Mouse (Mus musculus): ENCODE measurements around the gene Arhgap21. TPM values are rescaled to one million over a fixed set of nuclear protein-coding genes. Genes with fewer than 3 reads are reported as not detected.
A peak's percentile ranks its signal among the peaks of the same experiment; 100 is the strongest.

Gene Arhgap21
- polyA plus RNA-seq, 1 experiment from 2014 or later = 28.3 TPM

DNA sequence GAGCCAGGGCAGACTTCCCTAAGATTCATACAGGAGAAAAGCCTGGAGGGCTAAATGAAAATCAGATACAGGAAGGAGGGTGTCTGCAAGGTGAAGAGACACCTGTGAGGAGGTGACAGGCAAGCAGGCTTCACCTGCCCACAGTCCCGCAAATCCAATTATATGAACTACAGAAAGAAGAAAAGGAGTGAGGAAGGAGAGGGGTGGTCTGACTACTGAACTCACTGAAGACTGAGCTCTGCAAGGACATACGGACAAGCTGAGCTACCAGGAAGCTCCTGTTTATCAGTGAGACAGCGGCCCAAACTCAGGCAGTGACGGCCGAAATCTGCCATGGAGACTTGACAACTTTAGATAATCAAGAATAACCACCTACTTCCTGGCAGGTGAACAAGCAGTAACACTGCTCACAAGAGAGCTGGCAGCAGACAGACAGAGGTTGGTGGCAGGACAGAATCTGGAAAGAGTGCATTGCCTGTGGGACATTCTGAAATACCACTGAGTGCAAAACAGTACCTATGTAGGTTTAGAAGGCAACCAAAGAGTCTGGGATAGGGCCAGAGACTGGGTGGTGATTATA is 5.4 kb downstream of the Arhgap21 start:
- Histone ChIP-seq H3K27me3 (ENCODE audit: low read depth, poor library complexity, severe bottlenecking) (no peaks in the 10 kb centered on the region), H3K9me3 (replicated peaks) (no peaks in the 10 kb centered on the region), H3K4me3 (peak overlapping the region; percentile 20; the same call in 1 of the 2 replicates), H3K4me1 (peaks cover 74% of the 10 kb centered on the region), H3K36me3 (0 out of 2 replicates have a peak, but pooled peaks cover 4% of the 10 kb centered on the region), H3K27ac (replicated peaks) (no peak overlapping the region)
- no peak for DNase-seq (ENCODE audit: low spot score)
- 85% methylated on average over 5 of the region's 5 CpGs for WGBS

DNA sequence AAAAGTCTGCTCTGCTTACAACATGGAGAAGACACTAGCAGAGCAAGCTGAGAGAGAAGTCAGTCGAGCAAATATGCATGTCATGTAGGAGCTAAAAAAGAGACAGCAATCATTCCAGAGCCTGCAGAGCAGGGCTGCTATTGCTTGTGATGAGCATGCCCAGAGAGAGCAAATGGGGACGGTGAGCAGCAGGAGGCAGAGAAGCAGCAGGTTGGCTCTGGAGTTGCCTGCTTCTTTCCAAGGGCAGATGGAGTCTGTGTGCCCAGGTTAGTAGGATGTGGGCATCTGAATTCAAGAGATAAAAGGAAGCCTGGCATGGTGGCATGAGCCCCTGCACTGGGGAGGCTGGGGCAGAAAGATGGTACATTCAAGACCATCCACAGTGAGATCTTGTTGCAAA is 6.4 kb downstream of the Arhgap21 start:
- H3K4me1 ChIP-seq = peaks cover 74% of the 10 kb centered on the region
- DNase-seq (ENCODE audit: low spot score) = no peak
- no peak overlapping the region for H3K27ac ChIP-seq (replicated peaks)
- H3K27me3 ChIP-seq (ENCODE audit: low read depth, poor library complexity, severe bottlenecking) = no peaks in the 10 kb centered on the region
- 0 out of 2 replicates have a peak, but pooled peaks cover 6% of the 10 kb centered on the region for H3K36me3 ChIP-seq
- H3K4me3 ChIP-seq = no peak overlapping the region
- H3K9me3 ChIP-seq (replicated peaks) = no peaks in the 10 kb centered on the region
- WGBS = 45% methylated on average over 2 of the region's 2 CpGs

DNA sequence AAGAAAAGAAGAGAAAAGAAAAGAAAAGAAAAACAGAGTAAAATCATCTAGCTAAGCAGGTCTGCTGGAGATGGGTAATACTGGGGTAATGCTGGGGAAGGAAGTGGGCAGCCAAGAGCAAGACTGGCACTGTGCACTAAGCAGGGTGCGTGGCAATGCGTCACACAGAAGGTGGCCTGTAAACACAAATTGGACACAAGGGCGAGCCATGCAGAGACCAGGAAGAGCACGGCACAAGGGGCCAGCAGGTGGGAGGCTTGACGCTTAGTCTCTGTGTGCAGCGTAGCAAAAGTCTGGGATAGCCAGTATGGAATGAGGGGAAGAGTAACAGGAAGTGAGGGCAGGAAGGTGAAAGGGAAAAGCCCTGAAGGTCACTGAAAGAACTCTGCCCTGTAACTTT is 6.9 kb downstream of the Arhgap21 start:
- no peak overlapping the region for H3K27ac ChIP-seq (replicated peaks)
- no peaks in the 10 kb centered on the region for H3K9me3 ChIP-seq (replicated peaks)
- DNase-seq (ENCODE audit: low spot score) = no peak
- 59% methylated on average over 6 of the region's 6 CpGs for WGBS
- H3K4me3 ChIP-seq = 0 out of 2 replicates have a peak overlapping the region, but pooled peaks have one; percentile 2
- H3K27me3 ChIP-seq (ENCODE audit: low read depth, poor library complexity, severe bottlenecking) = no peaks in the 10 kb centered on the region
- H3K36me3 ChIP-seq = 0 out of 2 replicates have a peak, but pooled peaks cover 6% of the 10 kb centered on the region
- peaks cover 74% of the 10 kb centered on the region for H3K4me1 ChIP-seq

DNA sequence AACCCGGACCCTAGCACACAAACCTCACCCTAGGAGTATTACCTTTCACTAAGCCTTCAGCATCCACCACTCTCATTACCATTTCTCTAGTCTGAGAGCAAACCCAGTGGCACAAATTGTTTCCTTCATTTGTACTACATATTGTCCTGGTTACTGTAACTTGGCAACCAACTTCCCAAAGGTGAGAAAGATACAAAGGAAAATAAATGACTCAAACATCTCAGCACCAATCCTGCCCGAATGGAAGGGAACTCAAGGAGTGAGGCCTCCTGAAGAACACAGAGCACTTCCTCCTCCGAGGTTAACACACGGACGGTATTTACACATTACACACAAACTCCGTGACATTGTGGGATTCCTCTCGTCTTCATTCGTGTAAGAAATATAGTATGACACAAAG is 7.4 kb downstream of the Arhgap21 start:
- WGBS = 80% methylated on average over 8 of the region's 8 CpGs
- DNase-seq (ENCODE audit: low spot score) = no peak
- Histone ChIP-seq H3K9me3 (replicated peaks) (no peaks in the 10 kb centered on the region), H3K27me3 (ENCODE audit: low read depth, poor library complexity, severe bottlenecking) (no peaks in the 10 kb centered on the region), H3K4me1 (peaks cover 74% of the 10 kb centered on the region), H3K4me3 (no peak overlapping the region), H3K27ac (replicated peaks) (no peak overlapping the region), H3K36me3 (0 out of 2 replicates have a peak, but pooled peaks cover 6% of the 10 kb centered on the region)

DNA sequence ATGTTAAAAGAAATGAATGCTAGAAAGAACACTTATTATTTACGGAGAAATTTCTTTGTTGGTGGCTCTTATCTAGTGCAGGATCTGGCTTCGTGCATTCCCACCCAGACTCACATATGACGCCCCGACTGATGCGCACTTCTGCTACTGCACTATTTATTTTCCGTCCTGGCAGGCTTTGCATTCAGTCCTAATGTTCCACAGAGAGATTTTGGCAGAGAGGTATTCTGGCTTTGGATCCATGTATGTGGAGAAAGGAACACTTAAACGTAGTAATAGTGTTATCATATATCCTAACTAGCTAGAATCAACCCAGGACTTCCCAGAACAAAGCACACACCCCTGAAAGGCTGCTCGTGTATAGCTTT is 8.0 kb downstream of the Arhgap21 start:
- 90% methylated on average over 8 of the region's 8 CpGs for WGBS
- Histone ChIP-seq H3K27me3 (ENCODE audit: low read depth, poor library complexity, severe bottlenecking) (no peaks in the 10 kb centered on the region), H3K36me3 (0 out of 2 replicates have a peak, but pooled peaks cover 6% of the 10 kb centered on the region), H3K4me3 (no peak overlapping the region), H3K27ac (replicated peaks) (no peak overlapping the region), H3K4me1 (peaks cover 74% of the 10 kb centered on the region), H3K9me3 (replicated peaks) (no peaks in the 10 kb centered on the region)
- no peak for DNase-seq (ENCODE audit: low spot score)

DNA sequence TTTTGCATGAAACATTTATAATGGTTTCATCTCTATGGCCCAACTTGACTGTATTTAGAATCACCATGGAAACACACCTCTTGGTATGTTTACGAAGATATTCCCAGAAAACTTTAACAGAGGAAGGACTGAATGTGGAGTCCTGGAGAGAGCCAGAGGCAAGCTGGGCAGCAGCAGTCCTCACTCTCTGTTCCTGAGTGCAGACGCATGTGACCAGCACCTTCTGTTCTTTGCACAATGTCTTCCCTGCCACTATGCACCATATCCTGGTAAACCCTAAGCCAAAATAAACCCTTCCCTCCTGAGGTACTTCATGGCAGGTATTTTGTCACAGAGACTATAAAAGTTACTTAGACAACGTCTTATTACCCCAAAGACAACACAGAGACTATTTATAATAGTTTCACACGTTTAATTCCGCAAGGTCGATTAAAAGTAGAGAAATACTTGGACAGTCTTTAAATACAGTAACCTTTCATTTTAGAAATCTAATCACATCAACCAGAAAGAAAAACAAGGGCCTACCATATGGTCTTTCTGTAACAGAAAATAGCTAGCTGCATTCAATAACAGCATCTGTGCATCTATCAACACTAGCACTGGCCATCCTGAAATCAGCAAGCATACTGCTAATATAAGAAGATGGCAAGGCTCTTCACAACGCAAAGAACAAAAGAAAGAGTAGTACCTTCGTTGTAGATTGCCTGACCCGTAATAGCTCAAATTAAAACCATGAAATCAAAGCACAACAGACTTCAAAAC is 8.6 kb downstream of the Arhgap21 start:
- Histone ChIP-seq H3K36me3 (0 out of 2 replicates have a peak, but pooled peaks cover 6% of the 10 kb centered on the region), H3K4me1 (peaks cover 75% of the 10 kb centered on the region), H3K9me3 (replicated peaks) (no peaks in the 10 kb centered on the region), H3K27ac (replicated peaks) (no peak overlapping the region), H3K27me3 (ENCODE audit: low read depth, poor library complexity, severe bottlenecking) (no peaks in the 10 kb centered on the region), H3K4me3 (no peak overlapping the region)
- DNase-seq (ENCODE audit: low spot score) = no peak
- 88% methylated on average over 9 of the region's 9 CpGs for WGBS

DNA sequence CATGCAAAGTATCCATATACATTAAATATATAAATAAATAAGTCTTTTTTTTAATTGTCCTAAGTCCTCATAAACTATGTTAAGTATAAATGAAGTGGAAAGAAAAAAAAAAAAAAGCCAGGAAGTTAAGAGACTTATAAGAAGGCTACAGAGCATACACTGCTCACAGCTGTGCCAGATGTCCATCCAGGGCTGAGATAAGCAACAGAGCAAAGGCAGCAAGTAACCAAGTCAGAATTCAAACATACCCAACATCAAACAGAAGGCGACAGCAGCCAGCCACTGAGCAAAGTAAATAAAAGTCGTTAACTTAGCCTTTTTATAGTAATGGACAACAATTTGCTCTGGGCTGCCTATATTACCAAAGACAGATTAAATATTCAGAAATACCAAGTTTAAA is 9.6 kb downstream of the Arhgap21 start:
- no peaks in the 10 kb centered on the region for H3K9me3 ChIP-seq (replicated peaks)
- DNase-seq (ENCODE audit: low spot score) = no peak
- no peak overlapping the region for H3K27ac ChIP-seq (replicated peaks)
- peaks cover 67% of the 10 kb centered on the region for H3K4me1 ChIP-seq
- H3K36me3 ChIP-seq = 0 out of 2 replicates have a peak, but pooled peaks cover 6% of the 10 kb centered on the region
- H3K4me3 ChIP-seq = no peak overlapping the region
- H3K27me3 ChIP-seq (ENCODE audit: low read depth, poor library complexity, severe bottlenecking) = no peaks in the 10 kb centered on the region
- 61% methylated on average over 2 of the region's 2 CpGs for WGBS

DNA sequence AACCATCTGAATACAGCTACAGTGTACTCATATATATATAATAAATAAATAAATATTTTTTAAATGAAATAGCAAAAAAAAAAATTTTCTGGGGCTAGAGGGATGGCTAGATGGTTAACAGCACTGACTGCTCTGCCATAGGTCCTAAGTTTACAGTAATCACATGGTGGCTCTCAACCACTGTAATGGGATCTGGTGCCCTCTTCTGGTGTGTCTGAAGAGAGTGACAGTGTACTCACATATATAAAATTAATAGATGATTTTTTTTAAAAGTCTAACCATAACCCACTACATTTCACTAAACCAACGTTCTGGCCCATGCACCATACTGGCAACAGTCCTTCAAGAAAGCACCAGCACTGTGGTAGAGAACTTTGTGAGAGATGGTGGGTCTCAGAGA is 10.7 kb downstream of the Arhgap21 start:
- H3K4me1 ChIP-seq = peaks cover 57% of the 10 kb centered on the region
- 0 out of 2 replicates have a peak, but pooled peaks cover 5% of the 10 kb centered on the region for H3K36me3 ChIP-seq

DNA sequence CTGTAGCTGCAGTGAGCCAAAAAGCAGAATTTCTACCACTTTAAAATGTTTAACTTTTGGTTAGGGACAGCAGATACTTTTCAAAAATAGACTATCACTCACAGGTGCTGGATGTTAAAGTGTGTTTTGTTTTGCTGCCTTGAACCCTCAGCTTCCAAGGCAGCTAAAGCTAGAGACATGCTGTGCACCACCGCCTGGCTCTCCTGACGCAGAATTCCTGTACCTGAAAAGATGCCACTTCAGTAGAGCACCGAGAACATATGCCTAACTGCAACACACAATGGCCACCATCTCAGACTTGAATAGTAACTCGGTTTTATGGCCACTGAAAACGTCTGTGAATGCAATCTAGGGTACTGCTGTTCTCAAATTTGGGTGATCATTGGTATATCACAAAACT is 12.0 kb downstream of the Arhgap21 start:
- WGBS = 83% methylated on average over 5 of the region's 5 CpGs
- no peak overlapping the region for H3K27ac ChIP-seq (replicated peaks)
- no peak for DNase-seq (ENCODE audit: low spot score)
- no peak overlapping the region for H3K4me3 ChIP-seq
- H3K36me3 ChIP-seq = 0 out of 2 replicates have a peak, but pooled peaks cover 4% of the 10 kb centered on the region
- H3K27me3 ChIP-seq (ENCODE audit: low read depth, poor library complexity, severe bottlenecking) = no peaks in the 10 kb centered on the region
- peaks cover 44% of the 10 kb centered on the region for H3K4me1 ChIP-seq
- H3K9me3 ChIP-seq (replicated peaks) = no peaks in the 10 kb centered on the region

More for the DNA sequence above, 10.7 kb downstream of the Arhgap21 start:
- no peak overlapping the region for H3K4me3 ChIP-seq
- no peaks in the 10 kb centered on the region for H3K27me3 ChIP-seq (ENCODE audit: low read depth, poor library complexity, severe bottlenecking)
- H3K9me3 ChIP-seq (replicated peaks) = no peaks in the 10 kb centered on the region
- WGBS = 100% methylated on average over 1 of the region's 1 CpGs
- no peak for DNase-seq (ENCODE audit: low spot score)
- no peak overlapping the region for H3K27ac ChIP-seq (replicated peaks)

DNA sequence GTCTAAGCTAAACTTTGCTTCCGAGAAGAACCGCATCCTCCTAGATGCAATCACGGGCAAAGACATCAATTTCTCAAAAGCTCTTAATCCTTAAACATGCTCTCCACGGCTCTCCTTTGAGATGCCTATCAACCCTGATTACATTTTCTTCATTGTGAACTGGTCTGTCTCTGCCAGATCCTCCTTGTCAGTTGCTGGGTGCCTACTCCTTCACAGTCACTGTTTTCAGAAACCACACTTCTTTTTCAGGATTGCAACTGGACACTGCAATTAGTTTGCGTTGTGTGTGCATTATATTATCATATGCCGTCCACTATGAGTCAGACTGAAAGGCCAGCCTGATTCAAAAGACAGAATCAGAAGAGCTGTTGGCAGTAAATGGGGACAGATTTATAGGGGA is 12.7 kb downstream of the Arhgap21 start:
- no peaks in the 10 kb centered on the region for H3K27me3 ChIP-seq (ENCODE audit: low read depth, poor library complexity, severe bottlenecking)
- no peak overlapping the region for H3K4me3 ChIP-seq
- DNase-seq (ENCODE audit: low spot score) = no peak
- H3K27ac ChIP-seq (replicated peaks) = no peak overlapping the region
- WGBS = 51% methylated on average over 6 of the region's 6 CpGs
- peaks cover 38% of the 10 kb centered on the region for H3K4me1 ChIP-seq
- no peaks in the 10 kb centered on the region for H3K9me3 ChIP-seq (replicated peaks)
- 0 out of 2 replicates have a peak, but pooled peaks cover 4% of the 10 kb centered on the region for H3K36me3 ChIP-seq

DNA sequence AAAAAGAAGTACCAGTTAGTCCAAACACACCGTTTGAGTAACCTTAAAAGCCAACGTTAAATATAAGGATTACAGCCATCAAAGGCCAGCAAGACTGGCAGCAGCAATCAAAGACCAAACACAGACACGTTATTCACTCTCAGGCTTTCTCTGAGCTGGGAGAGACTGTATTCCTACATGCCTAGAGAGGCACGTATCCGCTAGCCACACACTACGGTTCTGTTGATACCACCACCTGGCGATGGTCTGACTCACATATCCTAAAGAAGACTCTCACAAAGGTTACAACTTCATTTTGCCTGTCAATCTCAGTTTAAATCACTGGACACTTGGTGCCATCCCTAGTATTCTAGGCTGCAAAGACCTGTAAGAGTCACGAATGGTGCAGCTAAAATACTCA is 13.3 kb downstream of the Arhgap21 start:
- no peak overlapping the region for H3K4me3 ChIP-seq
- 68% methylated on average over 8 of the region's 8 CpGs for WGBS
- H3K4me1 ChIP-seq = peaks cover 38% of the 10 kb centered on the region
- H3K36me3 ChIP-seq = 0 out of 2 replicates have a peak, but pooled peaks cover 4% of the 10 kb centered on the region
- H3K9me3 ChIP-seq (replicated peaks) = no peaks in the 10 kb centered on the region
- no peaks in the 10 kb centered on the region for H3K27me3 ChIP-seq (ENCODE audit: low read depth, poor library complexity, severe bottlenecking)
- no peak for DNase-seq (ENCODE audit: low spot score)
- no peak overlapping the region for H3K27ac ChIP-seq (replicated peaks)

DNA sequence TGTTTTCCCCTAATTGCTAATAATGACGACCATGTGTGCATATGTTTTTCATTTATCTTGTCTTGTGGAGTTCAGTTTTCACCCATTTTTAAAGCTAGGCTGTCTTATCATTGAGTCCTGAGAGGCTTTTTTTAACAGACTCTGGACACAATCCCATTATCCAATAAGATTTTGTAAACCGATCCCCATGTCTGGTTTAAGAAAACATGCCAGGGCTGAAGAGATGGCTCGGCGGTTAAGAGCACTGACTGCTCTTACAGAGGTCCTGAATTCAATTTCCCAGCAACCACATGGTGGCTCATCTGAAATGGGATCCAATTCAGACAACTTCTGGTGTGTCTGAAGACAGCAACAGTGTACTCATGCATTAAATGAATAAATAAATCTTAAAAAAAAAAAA is 16.0 kb downstream of the Arhgap21 start:
- Histone ChIP-seq H3K4me3 (no peak overlapping the region), H3K9me3 (replicated peaks) (no peaks in the 10 kb centered on the region), H3K36me3 (no peaks in the 10 kb centered on the region), H3K27ac (replicated peaks) (no peak overlapping the region), H3K4me1 (peaks cover 34% of the 10 kb centered on the region), H3K27me3 (ENCODE audit: low read depth, poor library complexity, severe bottlenecking) (no peaks in the 10 kb centered on the region)
- DNase-seq (ENCODE audit: low spot score) = no peak
- WGBS = 75% methylated on average over 4 of the region's 4 CpGs

DNA sequence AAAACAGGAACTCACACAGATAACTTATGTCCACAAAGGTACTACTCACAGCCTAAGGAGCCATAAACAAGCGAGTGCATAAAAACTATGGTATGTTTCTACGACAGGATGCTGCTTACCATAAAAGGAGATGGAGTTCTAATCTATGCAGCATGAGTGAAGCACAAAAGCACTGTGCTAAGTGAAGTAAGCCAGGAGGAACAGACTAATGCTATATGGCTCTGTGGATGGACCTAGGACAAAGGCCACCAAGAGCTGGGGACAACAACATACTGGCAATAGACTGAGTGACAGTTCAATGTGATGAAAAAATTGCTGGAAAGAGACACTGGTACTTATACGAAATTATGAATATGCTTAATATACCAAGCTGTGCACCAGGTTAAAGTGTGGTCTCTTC is 19.5 kb downstream of the Arhgap21 start:
- no peak overlapping the region for H3K27ac ChIP-seq (replicated peaks)

More for the DNA sequence above, 19.5 kb downstream of the Arhgap21 start:
- Histone ChIP-seq H3K27me3 (ENCODE audit: low read depth, poor library complexity, severe bottlenecking) (no peaks in the 10 kb centered on the region), H3K36me3 (peaks cover 13% of the 10 kb centered on the region), H3K9me3 (replicated peaks) (no peaks in the 10 kb centered on the region), H3K4me1 (peaks cover 26% of the 10 kb centered on the region), H3K4me3 (no peak overlapping the region)
- peak; percentile 4 for DNase-seq (ENCODE audit: low spot score)
- WGBS = 93% methylated on average over 3 of the region's 3 CpGs

All from midbrain, embryonic 10.5 days (tissue).